Mouse (Mus musculus) induced T-regulatory cell, adult 2 months (primary cell): ENCODE data around the gene AU040320.

Source experiments
- DNase-seq: peaks from one replicate; pipeline ENCODE4 v3.0.0-alpha.2; 2012; ENCODE audit warnings: low read depth

Gene AU040320

DNA sequence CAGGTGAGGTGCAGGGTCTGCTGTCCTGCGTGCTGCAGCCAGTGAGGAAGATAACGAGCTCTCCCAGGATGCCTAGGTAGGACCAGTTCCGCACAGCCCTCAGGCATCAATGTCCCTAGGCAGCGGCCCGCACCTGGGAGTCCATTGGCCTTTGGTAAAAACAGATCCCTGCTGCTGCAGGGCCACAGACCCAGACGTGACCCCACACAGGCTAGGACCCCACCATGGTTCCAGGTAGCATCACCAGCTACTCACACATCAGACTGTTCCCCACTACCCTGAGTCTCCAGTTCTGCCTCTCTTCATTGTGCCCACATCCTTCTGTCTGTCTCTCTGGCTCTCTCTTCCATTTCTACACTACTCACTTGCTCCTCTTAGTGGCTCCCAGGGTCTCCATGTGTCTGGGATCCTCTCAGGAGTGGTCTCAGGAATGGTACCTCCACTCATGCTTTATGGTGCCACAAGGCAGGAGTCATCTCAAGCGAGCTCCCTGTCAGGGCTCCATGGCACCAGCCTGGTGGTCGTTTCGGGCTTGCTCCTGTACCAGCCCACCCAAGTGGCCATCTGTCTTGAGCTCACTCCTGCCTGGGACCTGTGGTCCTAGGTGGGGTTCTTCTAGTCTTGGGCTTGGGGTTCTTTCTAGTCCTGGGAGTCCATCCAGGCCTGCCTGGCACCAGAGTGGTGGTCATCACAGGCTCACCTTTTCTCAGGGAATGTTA, 107.1 kb downstream of the AU040320 start:
- DNase-seq = no peak

DNA sequence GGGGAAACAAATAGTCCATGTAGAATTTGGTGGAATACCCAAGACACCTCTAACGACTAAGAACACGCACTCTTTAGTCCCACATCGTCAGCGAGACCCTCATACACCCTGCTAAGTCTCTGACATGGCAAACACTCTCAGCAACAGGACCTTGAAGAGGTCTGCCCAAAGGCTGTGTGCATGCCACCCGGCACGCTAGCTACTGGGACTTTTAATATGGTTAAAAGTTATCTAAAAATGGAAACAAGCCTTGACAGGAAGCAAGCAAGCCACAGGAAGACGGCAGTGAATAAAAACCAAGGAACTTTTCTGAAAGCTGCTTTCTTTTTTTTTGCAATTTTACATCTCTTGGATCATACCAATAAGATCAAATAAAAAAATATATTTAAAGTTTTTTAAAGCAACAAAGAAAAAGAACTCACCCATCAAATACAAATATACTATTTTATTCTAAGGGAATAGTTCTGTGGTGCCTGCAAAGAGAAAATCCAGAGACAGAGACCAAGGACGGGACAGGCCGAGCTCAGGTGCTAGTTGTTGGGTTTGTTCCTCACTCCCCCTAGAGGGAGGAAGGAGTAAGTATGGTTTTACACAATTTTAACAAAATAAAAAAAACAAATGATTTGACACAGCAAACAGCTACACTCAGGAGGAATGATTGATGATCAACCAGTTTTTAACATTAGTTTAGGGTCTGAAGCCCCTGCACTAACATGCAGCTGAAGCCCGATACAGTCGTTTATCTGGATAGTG, 108.3 kb downstream of the AU040320 start:
- peak; percentile 53 for DNase-seq

DNA sequence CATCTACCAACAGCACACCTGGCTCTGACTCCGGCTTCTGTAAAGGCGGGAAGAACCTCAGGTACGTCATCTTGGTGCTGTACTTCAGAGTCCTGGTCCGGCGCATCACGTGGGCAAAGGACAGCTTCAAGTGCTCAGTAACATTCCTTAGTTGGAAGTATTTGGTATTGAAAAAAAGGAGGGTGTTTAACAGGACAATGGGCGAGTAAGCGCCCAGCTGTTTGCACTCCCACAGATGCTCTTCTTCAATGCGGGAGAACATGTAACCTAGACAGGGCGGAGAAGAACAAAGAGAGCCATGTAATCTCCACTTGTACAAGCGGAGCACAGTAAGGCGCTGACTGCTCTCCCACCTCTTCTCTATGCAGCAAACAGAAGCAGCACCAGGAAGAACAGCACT, 115.4 kb downstream of the AU040320 start:
- DNase-seq = no peak

DNA sequence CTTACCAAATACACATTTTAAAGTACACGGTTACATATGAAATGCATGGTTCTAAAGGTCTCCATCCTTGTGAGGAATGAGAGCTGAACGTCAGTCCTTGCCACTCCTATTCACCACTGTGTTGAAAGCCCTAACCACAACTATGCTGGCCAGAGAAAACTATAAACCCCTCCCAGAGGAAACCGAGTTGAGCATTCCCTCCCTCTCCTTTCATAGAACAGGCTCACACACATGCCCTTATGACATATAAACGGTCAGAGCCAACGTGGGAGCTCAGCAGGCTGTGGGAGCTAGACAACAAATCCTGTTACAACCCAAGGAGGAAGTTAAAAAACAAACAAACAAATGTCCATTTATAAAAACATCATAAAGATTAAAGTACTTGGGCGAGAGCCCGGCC, 119.4 kb downstream of the AU040320 start:
- no peak for DNase-seq

DNA sequence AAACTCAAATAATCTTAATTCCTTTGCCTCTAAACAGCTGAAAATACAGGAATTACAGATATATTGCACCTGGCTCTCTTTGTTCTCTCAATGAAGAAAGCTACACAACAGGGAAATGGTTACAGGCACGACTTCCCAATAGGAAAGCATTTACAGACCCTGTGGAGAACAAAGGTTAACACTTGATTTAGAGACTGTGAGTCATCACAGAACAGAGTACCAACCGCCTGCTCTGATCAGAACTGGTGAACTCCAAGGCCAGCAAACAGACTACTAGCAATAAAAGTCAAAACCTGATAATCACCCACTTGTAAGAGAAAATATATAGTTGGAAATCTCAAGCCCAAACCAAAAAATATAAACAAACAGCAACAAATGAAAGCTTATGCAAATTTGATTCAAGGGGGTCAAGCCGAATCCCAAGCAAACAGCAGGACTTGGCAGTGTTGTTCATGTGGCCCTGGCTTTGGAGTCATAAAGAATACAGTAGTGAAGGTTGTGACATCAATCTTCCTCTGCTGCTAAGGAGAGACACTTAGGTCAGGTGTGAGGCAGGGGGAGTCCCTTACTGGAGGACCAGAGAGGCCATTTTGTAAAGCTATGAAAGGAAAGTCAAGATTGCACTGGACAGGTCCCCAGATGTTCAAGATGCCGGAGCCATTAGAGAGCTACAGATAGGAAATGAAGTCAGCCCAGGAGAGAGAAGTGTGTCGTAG, 126.4 kb downstream of the AU040320 start:
- no peak for DNase-seq

DNA sequence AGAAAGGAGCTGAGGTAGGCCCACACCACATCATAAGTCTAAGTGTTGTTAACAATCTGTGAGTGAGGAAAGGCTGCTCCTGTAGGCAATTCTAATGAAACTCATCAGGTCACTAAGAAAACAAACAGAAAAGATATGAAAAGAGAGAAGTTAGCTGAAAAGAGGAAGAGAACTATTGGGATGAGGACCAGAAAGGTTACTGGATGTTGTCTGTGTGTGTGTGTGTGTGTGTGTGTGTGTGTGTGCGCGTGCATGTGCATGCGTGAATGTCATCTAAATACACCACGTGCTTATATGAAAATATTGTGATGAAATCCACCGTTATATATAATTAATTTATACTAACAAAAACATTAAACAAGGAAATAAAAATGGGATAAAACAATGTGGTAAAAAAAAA, 130.3 kb downstream of the AU040320 start:
- no peak for DNase-seq

DNA sequence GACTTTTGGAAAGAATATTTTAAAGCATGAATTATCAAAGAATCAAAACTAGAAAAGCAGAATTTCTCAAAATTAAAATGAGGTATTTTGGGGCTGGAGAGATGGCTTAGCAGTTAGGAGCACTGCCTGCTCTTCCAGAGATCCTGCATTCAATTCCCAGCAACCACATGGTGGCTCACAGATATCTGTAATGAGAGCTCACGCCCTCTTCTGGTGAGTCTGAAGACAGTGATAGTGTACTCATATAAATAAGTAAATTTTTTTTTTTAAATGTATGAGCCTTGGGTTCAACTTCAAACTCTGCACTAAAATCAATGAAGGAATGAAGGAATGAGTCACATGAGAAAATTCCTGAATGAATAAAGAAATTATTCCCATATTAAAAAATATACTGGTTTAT, 132.6 kb downstream of the AU040320 start:
- no peak for DNase-seq

DNA sequence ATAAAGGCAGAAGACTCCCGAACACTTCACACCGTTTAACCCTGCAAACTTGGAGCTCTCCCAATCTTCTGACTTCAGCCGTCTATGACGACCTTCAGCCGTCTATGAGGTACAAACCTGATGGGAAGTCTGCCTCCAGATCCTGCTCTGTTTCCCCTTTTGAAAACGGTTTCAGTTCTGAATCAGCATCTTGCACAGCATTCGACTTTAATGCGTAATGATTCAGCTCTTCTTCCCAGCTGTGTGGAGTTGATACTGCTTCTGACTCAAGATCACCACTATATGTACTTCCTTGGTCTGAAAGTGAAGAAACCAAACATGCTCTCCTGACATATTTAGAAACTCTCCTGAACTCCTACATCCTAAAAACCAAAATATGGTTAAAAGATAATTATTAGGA, 136.5 kb downstream of the AU040320 start:
- DNase-seq = no peak
